Mouse (Mus musculus) heart, postnatal 25 days (tissue): ENCODE data around the gene Grik4. TPM values are rescaled to one million over a fixed set of nuclear protein-coding genes. Genes with fewer than 3 reads are reported as not detected.

Experiments
- DNase-seq: peaks from one replicate; pipeline ENCODE4 v3.0.0; 2022; ENCODE audit warnings: low spot score
- intact Hi-C: fragments of 180-260 bp; cut with DNase I; formaldehyde crosslinking; loops from one replicate; pipeline ENCODE4 v1.15.1; 2025
- microRNA-seq: library from miRNA; unstranded; fragments of <30 nt; microRNA quantifications from one replicate; pipeline ENCODE4 v1.2.0, GENCODE M21; 2022
- total RNA-seq, 2 experiments: library from RNA; stranded (reverse); gene quantifications; 2 replicates each; pipeline ENCODE4 v1.2.3; 2021

Gene Grik4
- total RNA-seq, 2 experiments from 2014 or later: 0.03 to 0.08 TPM

DNA sequence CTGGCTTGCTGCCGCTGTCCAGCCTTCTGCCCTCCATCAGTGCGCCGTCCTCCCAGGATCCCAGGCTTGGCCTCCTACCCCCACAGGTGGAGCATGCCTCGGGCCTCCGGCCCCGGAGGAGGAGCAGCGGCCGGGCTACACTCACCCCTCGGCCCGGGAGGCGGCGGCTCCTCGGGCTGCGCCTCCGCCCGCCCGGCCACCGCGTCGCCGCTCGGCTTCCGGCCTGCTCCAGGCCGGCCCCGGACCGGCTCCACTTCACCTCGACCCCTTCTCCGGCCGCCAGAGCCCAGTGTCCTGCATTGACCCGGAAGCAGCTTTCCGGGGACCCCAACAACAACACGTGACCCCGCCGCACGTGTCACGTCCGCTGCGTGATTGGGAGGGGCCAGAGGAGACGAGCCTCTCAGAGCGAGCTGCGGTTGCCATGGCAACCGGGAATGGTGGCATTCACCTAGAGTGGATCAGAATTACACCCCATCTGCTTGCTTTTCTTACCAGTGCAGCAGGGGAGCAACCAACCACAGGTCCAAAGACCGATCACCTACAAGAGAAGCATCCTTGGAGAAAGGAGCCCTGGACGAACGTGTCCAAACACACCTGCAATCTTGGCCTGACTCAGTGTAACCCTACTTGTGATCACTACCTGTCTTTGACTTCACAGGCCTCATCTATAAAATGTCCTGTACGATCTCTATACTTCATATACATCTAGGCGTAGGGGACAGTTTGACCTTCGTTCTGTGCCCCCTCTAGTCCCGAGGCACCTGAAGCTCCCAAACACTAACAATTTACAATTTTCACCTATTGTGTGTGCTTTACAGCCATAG lies 472.2 kb downstream of the Grik4 start:
- peak; percentile 83 for DNase-seq
- intact Hi-C loops: no loop called here

DNA sequence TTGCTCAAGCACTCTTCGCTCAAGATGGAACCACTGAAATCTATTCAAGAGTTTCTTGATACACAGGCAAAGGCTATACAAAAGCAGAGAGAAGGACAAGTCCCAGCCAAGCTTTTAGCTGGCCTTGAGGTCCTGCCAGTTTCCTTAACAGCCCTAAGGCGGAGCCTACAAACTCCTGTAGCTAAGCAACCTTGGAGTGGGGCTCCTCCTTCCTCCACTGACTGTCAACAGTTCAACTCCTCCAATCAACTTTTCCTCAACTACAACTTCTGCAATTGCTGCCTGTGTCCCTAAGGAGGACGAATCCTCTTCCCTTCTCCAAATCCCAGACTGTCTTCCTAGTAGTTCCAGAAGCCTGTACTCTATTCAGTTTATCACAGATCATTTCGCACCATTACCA lies 473.1 kb downstream of the Grik4 start:
- DNase-seq: peak; percentile 38
- intact Hi-C loops: no loop called here

DNA sequence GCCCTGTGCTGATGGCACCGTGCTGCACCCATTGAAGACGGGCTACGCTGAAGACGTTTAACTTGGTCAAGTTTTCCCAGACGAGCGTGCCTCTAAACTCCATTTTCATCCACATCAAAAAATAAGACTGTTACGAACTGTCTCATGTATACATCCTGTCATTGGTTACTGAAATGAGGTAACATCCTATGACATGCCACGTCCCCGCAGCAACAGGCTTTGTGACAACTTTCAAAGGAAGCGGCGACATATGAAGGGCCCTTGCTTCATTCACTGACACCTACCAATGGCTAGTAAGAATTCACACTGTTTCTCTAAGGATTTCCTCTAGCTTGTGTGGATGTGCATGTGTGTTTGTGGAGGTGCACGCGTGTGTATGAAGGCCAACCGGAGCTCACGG lies 475.0 kb downstream of the Grik4 start:
- DNase-seq: no peak
- intact Hi-C loops: no loop called here

DNA sequence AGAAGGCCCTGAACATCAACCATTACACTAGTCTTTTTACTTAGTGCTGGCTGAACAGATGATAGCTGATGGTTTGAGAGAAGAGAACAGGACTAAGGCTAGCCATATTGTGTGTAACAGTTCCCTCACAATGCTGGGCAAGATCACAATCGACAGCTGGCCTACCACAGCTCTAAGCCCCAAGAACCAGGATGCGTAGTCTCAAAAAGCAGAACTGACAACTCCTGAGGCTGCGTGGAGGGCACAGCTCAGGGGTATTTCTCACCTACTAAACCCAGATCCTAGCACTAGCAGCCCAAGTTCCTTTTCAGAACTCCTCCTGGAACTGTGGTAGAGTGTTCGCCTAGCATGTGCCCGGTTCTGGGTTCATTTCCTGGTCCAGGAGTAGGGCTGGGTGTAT lies 475.9 kb downstream of the Grik4 start:
- intact Hi-C loops: no loop called here

More for the DNA sequence above, 475.9 kb downstream of the Grik4 start:
- no peak for DNase-seq

Small RNA genes lying within 50 kb of the gene (microRNA-seq; reads per million reads assigned to microRNA genes)
- gene Gm27509: not detected

Other genes starting within 250 kb of the Grik4 start
- gene Arhgef12, start 162.7 kb upstream of the Grik4 start, total RNA-seq: 100 to 1,000 TPM; 140 to 166 TPM
- 1 to 10 TPM; 6.1 to 6.7 TPM for gene Tmem136, start 172.1 kb upstream of the Grik4 start, total RNA-seq